Mouse (Mus musculus): Measurements from ENCODE around the gene Gm21988. TPM values are rescaled to one million over a fixed set of nuclear protein-coding genes. Genes with fewer than 3 reads are reported as not detected.
A peak's percentile ranks its signal among the peaks of the same experiment; 100 is the strongest.

Gene Gm21988
- polyA plus RNA-seq, 1 experiment from 2014 or later, result 2.6 TPM

DNA sequence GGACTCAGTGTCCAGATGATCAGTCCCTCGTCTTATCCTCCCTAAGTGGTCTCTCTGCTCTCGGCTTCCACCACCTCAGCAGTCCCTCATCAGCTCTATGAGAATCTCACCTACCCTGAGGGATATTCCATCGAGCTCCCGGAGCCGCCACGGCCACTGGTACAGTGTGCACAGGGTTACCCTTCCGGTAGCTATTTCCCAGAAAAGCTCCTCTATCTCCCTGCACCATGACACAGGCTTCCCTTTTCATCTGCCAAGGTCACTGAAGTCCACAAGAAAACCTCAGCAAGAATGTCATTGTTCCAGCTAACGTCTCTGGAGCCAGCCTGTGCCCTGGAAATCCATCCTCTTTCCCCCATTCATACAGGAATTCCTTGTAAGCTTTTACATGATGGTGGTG lies 12.2 kb upstream of the Gm21988 start:
- no peaks in the 10 kb centered on the region for H3K36me3 ChIP-seq (ENCODE audit: inconsistent target)
- H3K4me3 ChIP-seq (ENCODE audit: inconsistent target), result no peak overlapping the region
- WGBS (ENCODE audit: missing documents), result 92% methylated on average over 6 of the region's 8 CpGs
- no peaks in the 10 kb centered on the region for H3K79me2 ChIP-seq (ENCODE audit: inconsistent target)
- no peak overlapping the region for H3K27ac ChIP-seq

DNA sequence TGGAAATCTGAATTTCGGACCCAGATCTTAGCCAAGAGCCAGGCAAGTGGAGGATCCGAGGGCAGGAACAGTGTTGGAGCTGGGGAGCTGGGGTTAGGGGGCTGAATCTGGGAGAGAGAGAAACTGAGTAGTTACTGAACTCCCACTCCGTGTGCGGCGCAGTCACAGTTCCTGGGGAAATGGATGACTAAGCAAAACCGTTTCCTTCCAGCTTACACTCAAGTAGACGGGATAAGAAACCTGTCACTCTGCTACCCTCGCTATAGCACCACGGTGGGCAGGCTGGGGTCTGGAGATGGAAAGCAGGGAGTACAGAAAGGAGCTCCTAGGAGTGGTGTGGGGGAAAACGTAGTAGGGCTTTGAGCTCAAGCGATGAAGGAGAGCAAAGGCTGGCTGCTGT lies 10.5 kb upstream of the Gm21988 start:
- no peaks in the 10 kb centered on the region for H3K79me2 ChIP-seq (ENCODE audit: inconsistent target)
- 23% methylated on average over 11 of the region's 11 CpGs for WGBS (ENCODE audit: missing documents)
- no peaks in the 10 kb centered on the region for H3K36me3 ChIP-seq (ENCODE audit: inconsistent target)
- no peak overlapping the region for H3K27ac ChIP-seq
- no peak overlapping the region for H3K4me3 ChIP-seq (ENCODE audit: inconsistent target)

DNA sequence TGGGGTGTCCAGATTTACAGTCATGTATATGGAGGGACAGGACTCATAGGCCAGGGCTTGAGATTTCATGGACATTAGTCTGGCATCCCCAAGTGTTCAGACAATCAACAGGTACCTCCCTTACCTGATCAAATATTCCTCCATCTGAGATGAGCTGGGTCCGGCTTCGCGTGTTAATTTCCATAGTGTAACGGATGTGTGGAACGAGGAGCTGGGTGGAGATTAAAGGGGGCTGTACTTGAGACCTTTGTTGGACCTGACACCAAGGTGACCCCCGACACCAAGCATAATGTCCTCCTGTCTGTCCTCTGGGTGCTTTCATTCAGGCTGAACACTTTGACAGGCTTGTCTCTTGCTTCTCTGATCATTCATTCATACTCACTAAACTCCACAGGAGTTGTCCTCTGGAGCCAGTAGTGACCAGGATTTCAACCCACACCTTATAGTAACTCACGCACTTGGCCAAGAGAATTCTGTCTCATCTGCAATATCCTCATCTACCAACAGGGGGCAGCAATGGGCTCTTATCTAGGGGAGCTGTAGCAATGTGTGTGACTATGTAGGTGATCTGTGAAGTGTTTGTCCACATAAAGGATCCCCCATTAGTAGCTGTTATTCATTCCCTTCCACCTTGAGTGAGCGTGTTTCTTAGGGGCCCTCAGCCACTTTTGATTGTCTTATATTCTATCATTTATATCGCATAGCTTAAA lies 7.7 kb upstream of the Gm21988 start:
- 61% methylated on average over 9 of the region's 9 CpGs for WGBS (ENCODE audit: missing documents)
- Histone ChIP-seq H3K36me3 (ENCODE audit: inconsistent target) (no peaks in the 10 kb centered on the region), H3K4me3 (ENCODE audit: inconsistent target) (no peak overlapping the region), H3K27ac (no peak overlapping the region), H3K79me2 (ENCODE audit: inconsistent target) (no peaks in the 10 kb centered on the region)

- WGBS (ENCODE audit: missing documents), result 79% methylated on average over 11 of the region's 11 CpGs
- no peak overlapping the region for H3K4me3 ChIP-seq (ENCODE audit: inconsistent target)
- no peak overlapping the region for H3K27ac ChIP-seq
- no peaks in the 10 kb centered on the region for H3K36me3 ChIP-seq (ENCODE audit: inconsistent target)
- peaks cover 25% of the 10 kb centered on the region for H3K79me2 ChIP-seq (ENCODE audit: inconsistent target)
Observed at GRCm38 (mm10) chr11:70242591-70242990, 3.0 kb upstream of the Gm21988 start.

DNA sequence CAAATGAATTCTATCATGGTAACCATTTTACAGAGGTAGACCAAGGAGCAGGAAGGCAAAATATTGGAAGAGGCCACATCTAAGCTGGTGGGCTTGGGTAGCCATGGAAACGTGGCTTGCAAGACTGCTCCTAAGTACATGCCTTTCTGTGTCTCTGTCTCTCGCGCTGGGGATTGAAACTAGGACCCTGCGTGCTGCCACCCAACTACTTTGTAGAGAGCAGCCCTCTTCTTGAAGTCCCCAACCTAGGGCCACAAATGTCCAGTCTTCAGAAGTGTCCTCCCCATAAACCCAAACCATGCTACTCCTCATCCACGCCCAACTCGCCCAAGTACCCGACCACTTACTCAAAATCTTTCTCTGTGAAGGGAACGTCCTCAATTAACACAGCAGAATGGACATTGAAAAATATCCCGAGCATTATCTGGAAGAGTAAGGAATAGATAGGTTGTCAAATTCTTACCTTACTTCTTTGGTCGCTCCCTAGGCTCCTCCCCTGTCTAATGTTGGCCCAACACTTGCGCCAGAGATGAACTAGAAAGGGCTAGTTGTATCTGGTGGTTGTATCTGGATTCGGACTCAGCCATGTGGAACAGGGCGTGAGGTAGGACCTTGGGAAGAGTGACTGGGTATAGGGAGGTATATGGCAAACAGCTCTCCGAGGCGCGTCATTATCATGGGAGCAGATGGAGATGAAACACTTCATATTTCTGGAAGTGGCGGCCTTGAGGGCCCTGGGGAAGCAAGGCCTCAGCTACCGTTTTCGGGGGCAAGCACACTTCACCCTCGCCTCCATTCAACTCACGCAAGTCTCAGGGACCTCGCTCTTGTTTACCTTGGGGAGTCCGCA lies 814 bp downstream of the Gm21988 start:
- H3K4me3 ChIP-seq (ENCODE audit: inconsistent target), result peak overlapping the region; percentile 100
- H3K79me2 ChIP-seq (ENCODE audit: inconsistent target), result peaks cover 25% of the 10 kb centered on the region
- H3K27ac ChIP-seq, result peak overlapping the region; percentile 90
- peaks cover 12% of the 10 kb centered on the region; the same call in 1 of the 2 replicates for H3K36me3 ChIP-seq (ENCODE audit: inconsistent target)
- 13% methylated on average over 22 of the region's 23 CpGs for WGBS (ENCODE audit: missing documents)

DNA sequence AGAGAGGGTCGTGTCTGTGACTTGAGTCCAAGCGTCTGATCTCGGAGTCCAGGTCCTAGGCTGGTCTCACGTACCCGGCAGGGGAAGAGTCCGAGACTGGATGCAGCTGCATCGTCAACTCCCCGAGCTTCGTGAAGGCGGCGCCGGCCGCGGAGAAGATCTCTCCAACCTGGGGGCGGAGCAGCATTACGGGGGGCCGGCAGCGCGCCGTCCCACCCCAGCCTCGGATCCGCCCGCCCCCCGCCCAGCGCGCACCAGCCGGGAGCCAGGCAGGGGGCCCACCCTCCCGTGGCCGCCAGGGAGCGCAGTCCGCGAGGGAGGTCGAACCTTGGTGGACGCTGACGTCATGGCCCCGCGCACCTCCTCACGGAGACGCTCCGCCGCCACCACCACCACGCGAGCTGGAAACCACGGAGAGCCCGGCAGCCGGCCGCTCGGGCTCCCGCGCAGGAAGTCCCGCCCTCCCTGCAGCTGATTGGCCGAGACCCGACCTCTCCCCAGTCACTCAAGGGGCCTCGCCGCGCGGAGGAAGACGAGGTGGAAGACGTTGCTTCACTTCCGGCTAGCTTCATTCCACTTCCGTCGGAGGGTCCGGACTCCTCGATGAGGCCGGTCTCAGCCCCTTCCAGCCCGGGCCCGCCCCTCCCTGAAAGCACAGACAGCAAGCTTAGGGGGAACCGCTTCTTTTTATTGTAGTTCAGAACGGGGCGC lies 2.0 kb downstream of the Gm21988 start, which contains the start of gene 0610010K14Rik:
Gene 0610010K14Rik, minus strand, starts transcription at position 458 of the 711 bp plus-strand sequence.
- Histone ChIP-seq H3K36me3 (ENCODE audit: inconsistent target) (peaks cover 12% of the 10 kb centered on the region; the same call in 1 of the 2 replicates), H3K79me2 (ENCODE audit: inconsistent target) (peaks cover 25% of the 10 kb centered on the region), H3K27ac (peak within 1 kb of the TSS; percentile 90), H3K4me3 (ENCODE audit: inconsistent target) (peak within 1 kb of the TSS; percentile 100)
- WGBS (ENCODE audit: missing documents), result 1% methylated on average over 63 of the region's 70 CpGs

- Histone ChIP-seq H3K36me3 (ENCODE audit: inconsistent target) (peaks cover 12% of the 10 kb centered on the region; the same call in 1 of the 2 replicates), H3K79me2 (ENCODE audit: inconsistent target) (peaks cover 25% of the 10 kb centered on the region), H3K27ac (peak overlapping the region; percentile 75), H3K4me3 (ENCODE audit: inconsistent target) (peak overlapping the region; percentile 57)
- 67% methylated on average over 6 of the region's 7 CpGs for WGBS (ENCODE audit: missing documents)
Observed at GRCm38 (mm10) chr11:70236717-70237116, 2.9 kb downstream of the Gm21988 start.

DNA sequence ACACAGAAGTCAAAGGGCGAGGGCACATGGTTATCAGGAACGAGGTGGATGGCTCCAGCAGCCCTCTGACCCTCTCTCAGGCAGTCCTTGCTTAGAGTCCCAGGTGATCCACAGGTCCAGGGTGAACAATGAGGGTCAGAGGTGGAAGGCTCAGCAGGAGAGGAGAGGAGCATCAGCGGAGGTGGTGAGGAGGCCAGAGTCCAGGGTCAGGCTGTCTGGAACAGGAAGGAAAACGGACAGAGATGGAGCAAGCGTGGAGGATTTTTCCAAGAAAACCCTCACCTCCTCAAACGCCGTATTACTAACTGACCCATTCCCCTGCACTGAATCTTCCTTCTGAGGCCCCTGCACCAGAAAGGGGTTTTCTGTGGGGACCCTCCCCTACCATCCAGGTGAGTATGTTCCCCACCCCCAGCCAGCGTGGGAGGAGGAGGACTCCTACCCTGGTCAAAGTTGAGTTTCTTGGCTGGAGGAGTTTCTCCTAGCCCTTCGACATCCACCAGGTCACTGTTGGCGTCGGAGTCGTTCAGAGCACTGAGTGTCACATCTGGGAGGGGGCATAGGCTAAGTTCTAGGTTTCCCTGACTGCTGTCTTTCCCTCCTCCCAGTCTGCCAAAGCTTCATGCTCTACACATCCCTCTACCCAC lies 4.3 kb downstream of the Gm21988 start:
- Histone ChIP-seq H3K27ac (no peak overlapping the region), H3K79me2 (ENCODE audit: inconsistent target) (peaks cover 19% of the 10 kb centered on the region), H3K36me3 (ENCODE audit: inconsistent target) (peaks cover 12% of the 10 kb centered on the region; the same call in 1 of the 2 replicates), H3K4me3 (ENCODE audit: inconsistent target) (no peak overlapping the region)
- 91% methylated on average over 12 of the region's 12 CpGs for whole genome bisulfite sequencing (ENCODE audit: missing documents)

DNA sequence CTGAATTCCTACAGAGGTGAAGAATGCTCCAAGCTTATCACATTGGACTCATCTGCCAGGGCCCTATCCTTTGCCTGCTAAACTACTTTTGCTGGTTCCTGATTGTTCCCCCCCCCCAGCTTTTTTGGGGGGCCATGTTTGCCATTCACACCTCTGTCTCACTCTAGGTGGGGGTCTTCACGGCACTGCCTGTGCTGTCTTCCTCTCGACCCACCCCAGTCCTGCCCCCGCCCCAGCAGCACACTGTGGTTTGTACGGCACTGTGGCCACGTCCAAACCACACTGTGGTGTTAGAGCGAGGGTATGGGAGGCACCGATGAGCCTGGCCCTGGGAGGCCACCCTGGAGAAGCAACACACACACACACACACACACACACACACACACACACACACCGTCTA lies 5.1 kb downstream of the Gm21988 start:
- H3K27ac ChIP-seq, result no peak overlapping the region
- peaks cover 14% of the 10 kb centered on the region for H3K79me2 ChIP-seq (ENCODE audit: inconsistent target)
- H3K4me3 ChIP-seq (ENCODE audit: inconsistent target), result no peak overlapping the region
- WGBS (ENCODE audit: missing documents), result 20% methylated on average over 2 of the region's 8 CpGs
- H3K36me3 ChIP-seq (ENCODE audit: inconsistent target), result peaks cover 12% of the 10 kb centered on the region; the same call in 1 of the 2 replicates

GRCm38 (mm10) chr11:70234037-70234436 lies 5.6 kb downstream of the Gm21988 start:
- H3K36me3 ChIP-seq (ENCODE audit: inconsistent target), result peaks cover 12% of the 10 kb centered on the region; the same call in 1 of the 2 replicates
- no peak overlapping the region for H3K27ac ChIP-seq
- H3K79me2 ChIP-seq (ENCODE audit: inconsistent target), result peaks cover 9% of the 10 kb centered on the region
- 82% methylated on average over 5 of the region's 5 CpGs for WGBS (ENCODE audit: missing documents)
- no peak overlapping the region for H3K4me3 ChIP-seq (ENCODE audit: inconsistent target)

GRCm38 (mm10) chr11:70233016-70233415 lies 6.6 kb downstream of the Gm21988 start:
- H3K27ac ChIP-seq, result no peak overlapping the region
- H3K4me3 ChIP-seq (ENCODE audit: inconsistent target), result no peak overlapping the region
- H3K36me3 ChIP-seq (ENCODE audit: inconsistent target), result peaks cover 12% of the 10 kb centered on the region; the same call in 1 of the 2 replicates
- WGBS (ENCODE audit: missing documents), result 76% methylated on average over 7 of the region's 8 CpGs
- no peaks in the 10 kb centered on the region for H3K79me2 ChIP-seq (ENCODE audit: inconsistent target)

- Histone ChIP-seq H3K36me3 (ENCODE audit: inconsistent target) (peaks cover 12% of the 10 kb centered on the region; the same call in 1 of the 2 replicates), H3K27ac (no peak overlapping the region), H3K79me2 (ENCODE audit: inconsistent target) (no peaks in the 10 kb centered on the region), H3K4me3 (ENCODE audit: inconsistent target) (no peak overlapping the region)
- 44% methylated on average over 8 of the region's 10 CpGs for WGBS (ENCODE audit: missing documents)
Observed at GRCm38 (mm10) chr11:70232546-70232945, 7.1 kb downstream of the Gm21988 start.

- Histone ChIP-seq H3K4me3 (ENCODE audit: inconsistent target) (no peak overlapping the region), H3K27ac (no peak overlapping the region), H3K36me3 (ENCODE audit: inconsistent target) (peaks cover 5% of the 10 kb centered on the region; the same call in 1 of the 2 replicates), H3K79me2 (ENCODE audit: inconsistent target) (no peaks in the 10 kb centered on the region)
- 1% methylated on average over 32 of the region's 32 CpGs for WGBS (ENCODE audit: missing documents)
Observed at GRCm38 (mm10) chr11:70230239-70230727, 9.3 kb downstream of the Gm21988 start.

Measured in macrophage (primary cell).